Mouse (Mus musculus): ENCODE results near the gene Ethe1. TPM values are rescaled to one million over a fixed set of nuclear protein-coding genes. Genes with fewer than 3 reads are reported as not detected.

Ethe1 gene
- total and polyA plus RNA-seq, 3 experiments = 21.0 to 33.3 TPM; not detected in 1

DNA sequence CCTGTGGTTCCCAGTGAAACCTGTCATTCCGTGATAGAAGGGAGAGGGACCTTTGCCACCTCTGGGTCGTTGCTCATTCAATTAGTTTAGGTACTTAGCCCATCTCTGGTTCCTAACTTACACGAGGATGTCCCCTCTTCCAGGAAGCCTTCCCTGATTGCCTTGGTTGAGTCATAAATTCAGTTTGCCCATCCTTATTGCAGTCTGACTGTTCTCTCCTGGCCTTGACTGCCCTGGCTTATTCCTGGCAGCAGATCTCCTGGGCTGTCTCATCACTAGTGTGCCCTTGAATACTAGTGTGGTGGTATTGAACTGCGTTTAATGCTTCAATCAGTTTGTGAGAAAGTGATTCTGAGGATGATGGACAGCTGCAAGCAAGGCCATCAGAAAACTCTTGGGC, 42.3 kb downstream of the Ethe1 start:
- Histone ChIP-seq H3K9me3 (replicated peaks; ENCODE audit: insufficient read depth, low read length) (no peaks in the 10 kb centered on the region), H3K9ac (ENCODE audit: control insufficient read depth, low read depth, low read length, poor library complexity, severe bottlenecking) (no peak overlapping the region), H3K4me3 (ENCODE audit: control insufficient read depth in 1 of 2, insufficient read depth in 1 of 2, low read depth in 2 of 2, low read length in 2 of 2) (no peak overlapping the region), H3K79me2 (ENCODE audit: control insufficient read depth, insufficient read depth, low read length, poor library complexity) (no peaks in the 10 kb centered on the region; the same call in 1 of the 2 replicates), H3K27ac (ENCODE audit: control insufficient read depth, low read depth, low read length) (no peak overlapping the region), H3K36me3 (ENCODE audit: control insufficient read depth in 1 of 2, insufficient read depth in 2 of 2, low read length in 2 of 2) (no peaks in the 10 kb centered on the region; a peak in 1 of 4 replicates), H3K4me1 (ENCODE audit: control insufficient read depth in 1 of 2, insufficient read depth in 2 of 2, low read length in 2 of 2) (peaks cover 0 to 3% of the 10 kb centered on the region in 2 experiments; a peak in 1 of 4 replicates), H3K27me3 (ENCODE audit: control insufficient read depth in 1 of 2, insufficient read depth in 2 of 2, low read length in 2 of 2) (no peaks in the 10 kb centered on the region)
- TF ChIP-seq MAZ (IDR thresholded peaks at IDR 0.05; ENCODE audit: low read depth, low read length) (no peak), HCFC1 (IDR thresholded peaks at IDR 0.05; ENCODE audit: low read depth, low read length) (no peak), ETS1 (IDR thresholded peaks at IDR 0.05; ENCODE audit: low read depth, low read length) (no peak), ZC3H11A (IDR thresholded peaks at IDR 0.05; ENCODE audit: low read depth, low read length) (no peak), NELFE (IDR thresholded peaks at IDR 0.05; ENCODE audit: low read depth, low read length) (no peak), CTCF (IDR thresholded peaks at IDR 0.05 in 2 of 3, conservative IDR thresholded peaks at IDR 0.05 in 1 of 3; ENCODE audit: control insufficient read depth in 1 of 3, insufficient read depth in 1 of 3, low read depth in 2 of 3, low read length in 3 of 3, poor library complexity in 1 of 3, severe bottlenecking in 1 of 3) (no peak), NRF1 (IDR thresholded peaks at IDR 0.05; ENCODE audit: insufficient read depth, low read depth, low read length, poor library complexity, severe bottlenecking) (no peak), MYC (IDR thresholded peaks at IDR 0.05; ENCODE audit: low read depth, low read length) (no peak), E2F4 (IDR thresholded peaks at IDR 0.05; ENCODE audit: borderline replicate concordance, low read depth, low read length) (no peak), MAX (IDR thresholded peaks at IDR 0.05; ENCODE audit: low read length) (no peak), JUND (IDR thresholded peaks at IDR 0.05; ENCODE audit: low read depth, low read length) (no peak), CHD2 (IDR thresholded peaks at IDR 0.05; ENCODE audit: low read length) (no peak), MAFK (IDR thresholded peaks at IDR 0.05; ENCODE audit: borderline replicate concordance, low read depth, low read length) (no peak)
- no peak for DNase-seq (ENCODE audit: low read depth, low spot score)

DNA sequence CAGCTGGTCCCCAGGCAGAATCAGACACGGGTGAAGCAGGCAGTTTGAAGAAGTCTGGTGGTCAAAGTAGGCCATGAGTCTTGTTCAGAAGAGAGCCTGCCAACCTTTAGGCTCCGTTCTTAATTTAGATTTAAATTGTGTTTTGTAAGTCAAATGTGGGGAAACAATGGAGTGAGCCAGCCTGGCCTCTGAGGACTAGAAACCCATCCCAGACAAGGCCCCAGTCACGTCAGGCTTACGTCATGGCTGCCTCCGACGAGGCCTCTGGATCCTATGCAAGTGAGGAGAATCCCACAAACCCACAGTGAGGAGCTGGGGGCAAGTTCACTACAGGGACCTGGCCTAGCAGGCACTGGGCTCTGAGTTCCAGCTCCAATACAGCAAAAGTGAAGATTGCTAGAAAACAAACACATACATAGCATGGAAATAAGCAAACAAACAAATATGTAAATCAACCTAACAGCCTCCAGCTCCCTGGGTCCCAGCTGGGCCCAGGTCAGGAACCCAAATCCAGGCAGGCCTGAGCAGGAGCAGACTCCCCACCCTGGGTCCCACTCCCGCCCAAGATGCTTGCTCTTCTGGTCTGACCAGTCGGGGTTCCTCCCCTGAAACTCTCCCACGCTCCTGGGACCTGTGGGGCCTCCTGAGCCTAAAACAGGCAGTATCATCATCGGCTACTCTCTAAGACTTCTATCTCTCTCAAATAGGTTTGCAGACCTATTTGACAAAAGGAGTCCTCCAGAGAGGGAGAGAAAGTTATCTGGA, 43.0 kb downstream of the Ethe1 start:
- H3K4me1 ChIP-seq (ENCODE audit: control insufficient read depth in 1 of 2, insufficient read depth in 2 of 2, low read length in 2 of 2) = peaks cover 0 to 3% of the 10 kb centered on the region in 2 experiments; a peak in 1 of 4 replicates
- H3K79me2 ChIP-seq (ENCODE audit: control insufficient read depth, insufficient read depth, low read length, poor library complexity) = no peaks in the 10 kb centered on the region; the same call in 1 of the 2 replicates
- no peak overlapping the region for H3K27ac ChIP-seq (ENCODE audit: control insufficient read depth, low read depth, low read length)
- no peaks in the 10 kb centered on the region; a peak in 1 of 4 replicates for H3K36me3 ChIP-seq (ENCODE audit: control insufficient read depth in 1 of 2, insufficient read depth in 2 of 2, low read length in 2 of 2)
- H3K4me3 ChIP-seq (ENCODE audit: control insufficient read depth in 1 of 2, insufficient read depth in 1 of 2, low read depth in 2 of 2, low read length in 2 of 2) = no peak overlapping the region
- TF ChIP-seq EP300 (IDR thresholded peaks at IDR 0.05; ENCODE audit: low read depth in 1 of 2, low read length in 2 of 2) (no peak), USF1 (IDR thresholded peaks at IDR 0.05; ENCODE audit: low read depth, low read length) (no peak), SMC3 (IDR thresholded peaks at IDR 0.05; ENCODE audit: low read depth, low read length) (no peak), RCOR1 (IDR thresholded peaks at IDR 0.05; ENCODE audit: low read depth, low read length) (no peak), HCFC1 (IDR thresholded peaks at IDR 0.05; ENCODE audit: low read depth, low read length) (no peak), TBP (IDR thresholded peaks at IDR 0.05; ENCODE audit: low read depth, low read length) (no peak), CHD2 (IDR thresholded peaks at IDR 0.05; ENCODE audit: low read length) (no peak), ETS1 (IDR thresholded peaks at IDR 0.05; ENCODE audit: low read depth, low read length) (no peak), GATA1 (IDR thresholded peaks at IDR 0.05; ENCODE audit: low read depth, low read length) (no peak), RAD21 (IDR thresholded peaks at IDR 0.05; ENCODE audit: low read depth, low read length) (no peak), MEF2A (IDR thresholded peaks at IDR 0.05; ENCODE audit: extremely low read depth, insufficient replicate concordance, low read depth, low read length, poor library complexity, severe bottlenecking) (no peak)
- DNase-seq (ENCODE audit: low read depth, low spot score) = no peak
- H3K9ac ChIP-seq (ENCODE audit: control insufficient read depth, low read depth, low read length, poor library complexity, severe bottlenecking) = no peak overlapping the region
- H3K9me3 ChIP-seq (replicated peaks; ENCODE audit: insufficient read depth, low read length) = no peaks in the 10 kb centered on the region
- no peaks in the 10 kb centered on the region for H3K27me3 ChIP-seq (ENCODE audit: control insufficient read depth in 1 of 2, insufficient read depth in 2 of 2, low read length in 2 of 2)

Data from MEL (cell line).